Mouse (Mus musculus) embryonic facial prominence, embryonic 11.5 days (tissue): ENCODE measurements at regions not wholly inside any gene's neighbourhood (a gene's known extent, or its start where the extent isn't known, plus 50 kb on each side); places are given as distances from the start of the nearest gene placed in this dataset.

Experiments used
- ATAC-seq: fragments of 200-750 bp; cut with Nextera tagmentation; replicated peaks from 2 replicates; pipeline ENCODE4 v1.8.0; 2017; ENCODE audit warnings: low read depth; ENCODE audit not compliant: insufficient number of reproducible peaks, low FRiP score, low TSS enrichment
- DNase-seq: peaks from one replicate; pipeline ENCODE4 v3.0.0-alpha.2; 2015; ENCODE audit warnings: low spot score
- H3K27ac ChIP-seq: fragments of 300-500 bp; sonication (generic); replicated peaks from 2 replicates; pipeline ENCODE4 v1.5.1; 2014; ENCODE audit warnings: mild to moderate bottlenecking, low read depth, low read length, control low read depth
- H3K27me3 ChIP-seq: fragments of 300-500 bp; sonication (generic); 2 replicates; pipeline ENCODE4 v1.6.1; 2014; ENCODE audit warnings: mild to moderate bottlenecking, low read length, moderate library complexity, mixed read lengths; ENCODE audit not compliant: control insufficient read depth, insufficient read depth
- H3K36me3 ChIP-seq: fragments of 300-500 bp; sonication (generic); replicated peaks from 2 replicates; pipeline ENCODE4 v1.6.1; 2014; ENCODE audit warnings: low read depth, mild to moderate bottlenecking, low read length, moderate library complexity, mixed read lengths; ENCODE audit not compliant: control insufficient read depth, insufficient read depth
- H3K4me1 ChIP-seq: fragments of 300-500 bp; sonication (generic); 2 replicates; pipeline ENCODE4 v1.6.1; 2014; ENCODE audit warnings: low read length, mixed read lengths; ENCODE audit not compliant: control insufficient read depth, insufficient read depth
- H3K4me2 ChIP-seq: fragments of 300-500 bp; sonication (generic); 2 replicates; pipeline ENCODE4 v1.6.1; 2014; ENCODE audit warnings: low read depth, mild to moderate bottlenecking, control low read depth, low read length, moderate library complexity
- H3K4me3 ChIP-seq: fragments of 300-500 bp; sonication (generic); 2 replicates; pipeline ENCODE4 v1.5.1; 2014; ENCODE audit warnings: low read depth, low read length, control low read depth
- H3K9ac ChIP-seq: fragments of 300-500 bp; sonication (generic); replicated peaks from 2 replicates; pipeline ENCODE4 v1.6.1; 2014; ENCODE audit warnings: mild to moderate bottlenecking, control low read depth, low read length
- H3K9me3 ChIP-seq: fragments of 300-500 bp; sonication (generic); replicated peaks from 2 replicates; pipeline ENCODE4 v1.6.1; 2016; ENCODE audit warnings: mild to moderate bottlenecking, low read length, inconsistent platforms, mixed read lengths; ENCODE audit not compliant: control insufficient read depth
- WGBS: fragments of 180-500 bp; shearing (Covaris S2); extraction: QIAGEN DNeasy Blood & Tissue Kit; methylation state at CpG from one replicate; pipeline ENCODE4 v1.1.7; 2014; 5-methylcytosine and 5-hydroxymethylcytosine counted together

DNA sequence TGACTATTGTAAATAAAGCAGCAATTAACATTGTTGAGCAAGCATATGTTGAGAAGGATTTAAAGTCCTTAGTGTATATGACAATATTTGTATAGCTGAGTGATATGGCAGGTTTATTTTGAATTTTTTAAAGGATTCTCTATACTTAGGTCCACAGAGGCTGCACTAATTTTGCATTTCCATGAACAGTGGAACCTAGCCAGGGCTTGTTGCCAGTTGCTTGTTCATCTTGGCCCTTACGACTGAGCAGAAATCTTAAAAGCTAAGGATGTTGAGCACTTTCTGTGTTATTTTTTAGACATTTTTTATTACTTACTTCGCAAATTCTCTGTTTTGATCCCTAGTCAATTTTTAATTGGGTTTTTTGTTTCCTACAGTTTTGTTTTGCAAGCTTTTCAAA, 417.8 kb downstream of the Cdh7 start:
- no peak overlapping the region for H3K27ac ChIP-seq

GRCm38 (mm10) chr1:110447742-110448312, 465.6 kb downstream of the Cdh7 start:
- whole genome bisulfite sequencing: 39% methylated on average over 3 of the region's 3 CpGs
- H3K27me3 ChIP-seq: no peaks in the 10 kb centered on the region
- H3K36me3 ChIP-seq: no peaks in the 10 kb centered on the region
- peak; percentile 45 for DNase-seq
- H3K4me3 ChIP-seq: no peak overlapping the region
- H3K27ac ChIP-seq: no peak overlapping the region
- H3K4me1 ChIP-seq: no peaks in the 10 kb centered on the region
- no peak overlapping the region for H3K9ac ChIP-seq
- H3K9me3 ChIP-seq: no peaks in the 10 kb centered on the region
- no peak overlapping the region for H3K4me2 ChIP-seq
- ATAC-seq: no peak

More for the DNA sequence above, 417.8 kb downstream of the Cdh7 start:
- Histone ChIP-seq H3K27me3 (no peaks in the 10 kb centered on the region), H3K4me1 (no peaks in the 10 kb centered on the region), H3K9me3 (no peaks in the 10 kb centered on the region), H3K9ac (no peak overlapping the region), H3K4me2 (no peak overlapping the region), H3K4me3 (no peak overlapping the region), H3K36me3 (no peaks in the 10 kb centered on the region)
- ATAC-seq: no peak
- no peak for DNase-seq
- 79% methylated on average over 2 of the region's 2 CpGs for WGBS

- no peaks in the 10 kb centered on the region for H3K27me3 ChIP-seq
These were observed 493.9 kb downstream of the Cdh19 start for GRCm38 (mm10) chr1:110483476-110483875.

DNA sequence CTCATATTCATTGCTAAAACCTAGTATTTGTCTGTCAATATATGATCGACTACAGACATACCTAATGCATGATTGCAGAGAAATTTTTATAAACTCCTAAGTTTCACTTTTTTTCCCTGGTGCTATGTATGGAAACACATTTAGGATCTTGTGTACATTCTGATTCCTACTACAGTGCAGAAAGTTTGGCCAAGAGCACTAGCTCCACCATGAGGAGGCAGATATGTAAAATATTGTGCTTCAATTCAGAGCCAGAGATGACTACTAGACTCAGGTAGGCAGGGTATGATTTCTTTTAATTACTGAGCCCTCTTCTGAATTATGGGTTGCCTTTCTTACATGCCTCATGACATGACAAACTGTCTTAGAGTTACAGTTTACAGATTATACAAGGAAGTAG, 488.0 kb downstream of the Cdh19 start:
- H3K4me2 ChIP-seq: no peak overlapping the region
- no peaks in the 10 kb centered on the region for H3K27me3 ChIP-seq
- DNase-seq (no peak), ATAC-seq (no peak)
- 89% methylated on average over 1 of the region's 1 CpGs for WGBS
- H3K36me3 ChIP-seq: no peaks in the 10 kb centered on the region
- no peak overlapping the region for H3K4me3 ChIP-seq
- no peak overlapping the region for H3K9ac ChIP-seq
- no peaks in the 10 kb centered on the region for H3K4me1 ChIP-seq
- H3K9me3 ChIP-seq: no peaks in the 10 kb centered on the region
- no peak overlapping the region for H3K27ac ChIP-seq

More at GRCm38 (mm10) chr1:110483476-110483875, 493.9 kb downstream of the Cdh19 start:
- no peak for DNase-seq
- Histone ChIP-seq H3K9me3 (no peaks in the 10 kb centered on the region), H3K36me3 (no peaks in the 10 kb centered on the region), H3K4me1 (no peaks in the 10 kb centered on the region), H3K4me3 (no peak overlapping the region), H3K4me2 (no peak overlapping the region), H3K27ac (no peak overlapping the region), H3K9ac (no peak overlapping the region)
- ATAC-seq: no peak
